Mouse (Mus musculus) liver (tissue): ENCODE results near the gene Actr10.

Experiments used
- DNase-seq: peaks from one replicate; pipeline ENCODE4 v3.0.0-alpha.2; 2020; ENCODE audit warnings: mixed read lengths

The Actr10 gene

GRCm38 (mm10) chr12:70937571-70938384 lies at the start of gene Actr10:
Gene Actr10 (plus strand): TSS chr12:70937857.
- peak; percentile 94 for DNase-seq

DNA sequence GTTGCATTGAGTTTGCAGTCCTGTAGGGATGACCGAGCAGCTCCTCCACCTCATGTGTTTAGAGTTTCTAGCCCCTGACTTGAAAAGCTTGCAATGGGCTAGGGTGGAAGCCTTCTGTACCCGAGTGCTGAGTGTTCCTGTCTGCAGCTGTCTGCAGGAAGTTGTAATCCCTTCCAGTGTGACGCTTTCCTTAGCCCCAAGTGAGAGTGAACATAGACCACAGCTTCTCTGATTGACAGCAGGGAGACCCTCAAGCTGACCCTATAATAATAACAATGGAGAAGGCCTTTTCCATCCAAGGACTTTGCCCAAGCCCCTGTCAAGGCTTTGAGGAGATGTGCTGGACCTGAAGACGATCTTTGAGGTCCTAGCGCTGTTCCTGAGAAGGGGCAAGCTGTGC lies 47.3 kb upstream of the Actr10 start:
- no peak for DNase-seq

DNA sequence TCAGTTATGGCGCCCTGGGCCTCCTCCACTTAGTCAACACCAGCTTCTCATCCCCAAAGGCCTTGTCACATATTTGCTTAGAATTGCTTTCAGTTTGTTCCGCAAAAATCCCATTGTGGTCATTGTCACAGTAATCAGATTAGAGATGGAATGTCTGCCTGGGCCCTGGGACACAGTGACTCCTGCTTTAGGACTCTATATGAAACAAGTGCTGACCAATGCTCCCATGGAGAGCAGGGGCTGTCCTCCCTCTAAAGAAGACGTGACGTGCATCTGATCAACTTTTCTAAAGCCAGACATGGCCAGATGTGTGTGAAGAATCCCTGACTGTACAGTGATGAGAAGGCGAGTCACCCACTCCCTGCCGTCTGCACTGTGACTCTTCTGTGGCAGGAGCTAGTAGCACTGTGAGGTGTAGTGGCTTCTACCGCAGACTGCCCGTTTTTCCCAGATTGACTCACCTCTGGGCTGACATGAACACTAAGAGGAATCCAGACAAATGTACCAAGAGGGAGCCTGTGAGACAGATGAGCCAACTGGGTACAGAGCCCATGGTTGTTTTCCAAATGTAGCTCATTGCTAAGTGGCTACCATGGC lies 46.7 kb upstream of the Actr10 start:
- no peak for DNase-seq

GRCm38 (mm10) chr12:70895275-70895674 lies 42.4 kb upstream of the Actr10 start:
- DNase-seq = no peak

- no peak for DNase-seq
Observed at GRCm38 (mm10) chr12:70896068-70896467, 41.6 kb upstream of the Actr10 start.

GRCm38 (mm10) chr12:70897434-70897833 lies 40.2 kb upstream of the Actr10 start:
- peak; percentile 17 for DNase-seq

- no peak for DNase-seq
Observed at GRCm38 (mm10) chr12:70898450-70898849, 39.2 kb upstream of the Actr10 start.

DNA sequence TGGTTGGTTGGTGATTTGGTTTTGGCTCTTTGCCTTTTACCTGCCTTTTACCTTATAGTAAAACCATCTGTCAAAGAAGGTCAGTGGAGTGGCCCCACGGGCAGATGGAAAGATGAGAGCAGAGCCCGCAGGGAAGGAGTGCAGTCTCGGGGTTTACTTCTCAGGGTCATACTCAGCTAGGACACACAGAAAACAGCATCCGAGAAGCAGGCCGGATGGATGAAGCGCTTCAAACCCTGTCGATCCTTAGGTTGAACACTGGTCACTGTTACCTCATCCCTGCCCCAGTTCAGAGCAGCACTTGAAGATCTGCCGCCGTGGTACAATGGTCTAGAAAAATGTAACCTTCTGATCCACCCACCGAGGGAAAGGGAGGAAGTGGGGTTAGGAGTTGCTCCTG lies 33.2 kb upstream of the Actr10 start:
- DNase-seq = no peak

GRCm38 (mm10) chr12:70906867-70907266 lies 30.8 kb upstream of the Actr10 start:
- no peak for DNase-seq

- DNase-seq = no peak
Observed at GRCm38 (mm10) chr12:70907651-70908050, 30.0 kb upstream of the Actr10 start.

DNA sequence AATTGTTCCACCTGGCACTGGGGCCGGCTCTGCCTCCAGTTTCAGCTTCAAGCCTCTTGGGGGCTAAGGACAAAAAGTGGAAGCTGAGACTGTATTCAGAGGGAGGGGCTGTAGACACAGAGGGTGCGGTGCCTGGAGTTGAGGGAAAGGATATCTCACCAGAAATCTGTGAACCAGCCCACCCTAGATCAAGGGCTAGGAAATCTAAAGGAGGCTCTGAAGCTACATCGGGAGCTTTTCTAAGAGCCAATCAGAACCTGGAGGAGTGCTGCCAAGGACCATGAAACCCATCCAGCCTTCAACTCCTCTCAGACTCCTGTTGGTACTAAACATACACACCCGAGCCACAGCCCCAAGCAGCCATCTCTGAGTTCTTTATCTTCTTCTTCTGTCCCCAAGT lies 29.6 kb upstream of the Actr10 start:
- DNase-seq = no peak

DNA sequence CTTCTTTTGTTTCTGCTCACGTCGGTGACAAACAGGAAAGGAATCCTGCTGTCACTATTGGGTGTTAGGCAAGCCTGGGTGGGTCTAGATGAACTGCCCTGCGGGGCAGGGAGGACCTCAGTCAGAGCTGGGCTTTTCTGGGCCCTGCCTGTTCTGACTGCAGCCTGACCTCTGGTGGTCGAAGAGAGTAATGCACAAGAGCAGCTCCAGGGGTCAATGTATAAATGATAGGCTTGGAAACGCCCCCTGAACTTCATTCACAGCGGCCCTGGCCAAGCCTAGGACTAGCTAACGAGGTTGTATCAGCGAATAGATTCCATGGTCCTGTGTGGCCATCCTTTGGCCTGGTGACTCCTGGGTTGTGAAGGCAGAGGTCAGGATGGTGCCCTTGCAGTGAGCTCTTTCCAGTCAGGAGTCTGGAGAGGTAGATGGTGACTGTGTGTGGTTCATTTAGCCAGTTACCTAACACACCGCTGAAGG lies 27.4 kb upstream of the Actr10 start:
- DNase-seq = peak; percentile 73

DNA sequence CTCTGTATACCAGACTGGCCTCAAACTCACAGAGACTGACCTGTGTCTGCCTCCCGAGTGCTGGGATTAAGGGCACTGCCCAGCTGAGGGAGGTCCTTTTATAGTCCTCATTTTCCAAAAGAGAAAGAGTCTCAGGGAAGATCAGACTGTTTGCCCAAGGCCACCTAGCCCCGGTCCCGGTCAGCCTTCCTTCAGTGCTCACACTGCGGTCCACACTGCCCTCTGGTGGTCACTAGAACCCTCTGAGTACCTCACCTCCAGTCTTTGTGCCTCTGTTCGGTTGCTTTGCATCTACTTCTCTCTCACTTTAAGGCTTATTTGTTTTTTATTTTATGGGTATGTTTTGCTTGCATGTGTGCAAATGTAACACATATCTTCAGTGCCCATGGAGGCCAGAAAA lies 26.6 kb upstream of the Actr10 start:
- peak; percentile 78 for DNase-seq

DNA sequence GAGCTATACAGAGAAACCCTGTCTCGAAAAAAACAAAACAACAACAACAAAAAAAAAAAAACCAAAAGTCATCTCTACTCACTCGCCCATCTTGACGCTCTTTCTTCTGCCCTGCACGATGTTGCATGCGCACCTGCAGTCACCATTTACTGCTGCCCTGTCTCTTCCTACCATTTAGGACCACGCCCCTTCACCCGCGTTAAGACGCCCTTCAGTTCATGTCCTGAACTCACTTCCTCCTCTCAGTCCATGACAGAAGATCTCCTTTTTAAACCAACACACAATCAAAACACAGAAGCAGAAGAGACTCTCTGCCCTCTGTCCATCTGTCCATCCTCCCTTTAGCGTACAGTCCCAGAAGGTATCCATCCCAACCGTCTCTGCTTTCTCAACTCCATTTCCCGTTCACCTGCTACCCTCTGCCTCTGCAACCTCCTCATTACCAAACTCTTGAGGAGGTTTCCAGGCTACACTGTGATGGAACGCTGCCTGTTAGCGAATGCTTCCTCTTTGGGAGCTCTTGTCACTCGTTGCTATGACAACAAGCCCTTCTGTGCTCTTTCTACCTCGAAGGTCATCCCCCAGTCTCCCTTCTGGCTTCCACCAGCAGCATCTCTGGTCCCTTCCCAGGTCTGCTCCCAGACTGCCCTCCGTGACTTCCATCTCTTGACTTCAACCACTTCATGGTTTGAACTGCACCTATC lies 25.8 kb upstream of the Actr10 start:
- no peak for DNase-seq

- DNase-seq = peak; percentile 87
Observed at GRCm38 (mm10) chr12:70913429-70913828, 24.2 kb upstream of the Actr10 start.

DNA sequence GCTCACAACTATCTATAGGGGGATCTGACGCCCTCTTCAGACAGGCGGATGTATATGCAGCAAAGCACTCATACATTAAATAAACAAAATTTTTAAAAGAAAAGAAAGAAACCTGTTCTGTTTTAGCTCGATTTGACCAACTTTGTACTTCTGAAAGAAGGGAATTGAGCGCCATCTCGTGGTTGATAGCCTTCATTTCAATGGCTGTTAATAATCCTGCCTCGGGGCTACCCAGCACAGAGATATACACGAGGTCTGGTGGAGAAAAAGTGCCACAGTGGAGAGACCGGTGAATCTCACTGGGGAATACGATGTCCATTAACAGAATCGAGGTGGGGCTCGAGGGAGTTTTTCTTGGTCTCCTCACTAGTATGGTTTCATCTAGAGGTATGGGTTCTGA lies 23.3 kb upstream of the Actr10 start:
- DNase-seq = no peak

- DNase-seq = no peak
Observed at GRCm38 (mm10) chr12:70929781-70930180, 7.9 kb upstream of the Actr10 start.

- peak; percentile 8 for DNase-seq
Observed at GRCm38 (mm10) chr12:70937150-70937549, 507 bp upstream of the Actr10 start.

DNA sequence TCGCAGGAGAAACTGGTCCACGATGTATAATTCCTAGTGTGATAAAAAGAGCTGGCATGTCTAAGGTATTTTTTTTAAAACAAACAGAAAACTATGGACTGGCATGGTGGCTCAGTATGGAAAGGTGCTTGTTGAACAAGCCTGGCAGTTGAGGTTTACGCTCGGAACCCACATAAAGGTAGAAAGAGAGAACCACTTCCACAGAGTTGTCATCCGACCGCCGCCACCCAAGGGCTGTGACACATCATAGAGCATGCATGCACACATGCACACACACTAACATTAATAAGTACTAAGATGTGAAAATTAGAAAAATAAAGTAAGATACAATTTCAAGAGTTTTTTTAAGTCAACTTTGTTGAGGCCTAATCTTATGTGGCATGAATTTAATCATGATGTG lies 3.1 kb downstream of the Actr10 start:
- no peak for DNase-seq

DNA sequence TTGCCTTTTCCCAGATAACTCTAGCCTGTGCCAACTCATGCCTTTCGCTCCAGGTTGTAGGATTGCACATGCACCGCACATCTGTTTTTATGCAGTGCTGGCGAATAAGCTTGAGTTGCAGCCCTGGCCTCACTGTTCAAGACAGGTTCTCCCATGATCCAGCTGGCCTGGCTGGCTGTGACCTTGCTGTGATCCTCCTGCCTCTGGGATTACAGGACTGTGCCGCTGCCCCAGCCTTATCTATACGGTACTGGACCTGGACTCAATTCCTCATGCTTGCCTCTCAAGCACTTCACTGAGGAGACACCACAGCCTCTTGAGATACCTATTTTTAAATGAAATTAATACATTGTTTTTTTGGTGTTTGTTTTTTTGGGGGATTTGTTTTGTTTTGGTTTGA lies 6.5 kb downstream of the Actr10 start:
- DNase-seq = no peak

- DNase-seq = no peak
Observed at GRCm38 (mm10) chr12:70946585-70947256, 9.1 kb downstream of the Actr10 start.

GRCm38 (mm10) chr12:70958640-70959039 lies 21.0 kb downstream of the Actr10 start:
- no peak for DNase-seq

GRCm38 (mm10) chr12:70967581-70967980 lies 29.9 kb downstream of the Actr10 start:
- DNase-seq = no peak
